Mouse (Mus musculus): ENCODE measurements at regions not wholly inside any gene's neighbourhood (a gene's known extent, or its start where the extent isn't known, plus 50 kb on each side); places are given as distances from the start of the nearest gene placed in this dataset.

GRCm38 (mm10) chr9:24942943-24943342 lies 146.3 kb upstream of the Gm10181 start:
- no peak for DNase-seq (ENCODE audit: low spot score in 2 of 2)

DNA sequence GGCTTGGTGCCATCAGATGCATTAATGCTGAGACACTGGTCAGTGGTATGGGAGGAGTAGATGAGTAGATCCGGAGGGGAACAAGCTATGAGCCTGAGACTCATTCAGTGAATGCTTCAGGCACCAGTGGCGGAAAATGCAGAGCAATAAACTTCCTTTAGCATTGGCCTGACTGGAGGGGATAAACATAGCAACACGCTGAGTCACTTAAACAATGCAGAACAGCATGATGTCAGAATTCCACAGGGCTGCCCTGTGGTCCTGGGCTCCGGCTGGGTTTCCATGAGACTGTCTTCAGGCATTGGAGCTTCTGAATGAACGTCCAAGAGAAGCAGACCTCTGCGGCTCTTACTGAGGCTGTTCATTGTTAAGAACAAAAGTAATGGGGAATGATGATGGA lies 145.4 kb upstream of the Gm10181 start:
- DNase-seq (ENCODE audit: low spot score in 2 of 2): no peak

DNA sequence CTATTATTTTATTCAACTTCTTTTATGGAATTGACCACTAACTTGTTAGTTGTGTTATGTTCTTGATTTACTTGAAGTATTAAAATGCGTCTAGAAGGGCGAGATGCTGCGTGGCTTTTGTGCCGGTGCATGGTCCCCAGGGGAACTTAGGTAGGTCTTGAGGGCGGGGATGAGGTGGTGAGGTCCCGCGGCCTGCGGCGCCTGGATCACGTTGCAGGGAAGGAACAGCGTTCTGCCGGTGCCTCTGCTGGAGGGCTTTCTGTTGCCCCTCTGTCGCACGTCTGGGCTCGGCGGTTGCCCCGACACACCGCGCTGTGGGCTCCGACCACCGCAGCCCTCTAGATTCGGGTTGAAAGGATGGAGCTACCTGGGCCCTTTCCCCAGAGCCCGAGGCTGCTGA lies 136.7 kb upstream of the Gm10181 start:
- DNase-seq (ENCODE audit: low spot score in 2 of 2): no peak

DNA sequence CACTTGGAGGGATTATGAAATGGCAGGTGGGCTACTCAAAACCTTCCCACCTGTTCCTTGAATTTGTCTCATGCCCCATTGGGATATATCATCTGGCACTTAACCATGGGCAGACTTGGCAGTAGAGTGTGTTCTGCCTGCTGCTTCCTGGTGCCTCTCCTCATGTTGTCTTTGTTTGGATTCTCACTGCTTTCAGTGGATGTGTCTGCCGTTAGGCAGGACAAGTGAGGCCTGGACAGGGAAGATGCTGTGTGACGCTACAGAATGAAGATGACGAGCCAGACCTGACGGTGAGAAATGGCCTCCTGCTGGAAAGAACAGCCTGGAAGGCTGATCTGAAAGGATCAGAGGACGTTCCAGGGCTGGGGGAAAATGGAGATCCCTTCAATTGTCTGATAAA lies 133.6 kb upstream of the Gm10181 start:
- DNase-seq (ENCODE audit: low spot score in 2 of 2): no peak

- DNase-seq (ENCODE audit: low spot score in 2 of 2): no peak
Observed at GRCm38 (mm10) chr9:24956566-24956965, 132.7 kb upstream of the Gm10181 start.

DNA sequence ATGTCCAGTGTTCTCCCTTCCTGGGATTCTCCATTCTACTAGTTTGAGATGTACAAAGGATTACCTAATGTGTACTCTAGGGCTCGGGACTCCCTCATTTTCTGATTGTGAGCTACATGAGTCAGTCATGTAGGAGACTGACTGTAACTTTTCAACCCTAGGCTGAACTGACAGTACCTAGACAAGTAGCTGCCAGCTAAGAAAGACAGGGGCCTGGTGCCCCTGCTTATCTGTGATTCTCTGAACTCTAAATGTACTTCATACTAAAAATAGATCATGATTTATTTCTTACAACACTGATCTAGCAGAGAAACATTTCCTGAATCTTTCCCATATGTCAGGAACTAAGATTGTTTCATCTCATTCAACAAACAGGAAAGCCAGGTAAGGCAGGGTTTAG lies 125.9 kb upstream of the Gm10181 start:
- no peak for DNase-seq (ENCODE audit: low spot score in 2 of 2)

- no peak for DNase-seq (ENCODE audit: low spot score in 2 of 2)
Observed at GRCm38 (mm10) chr9:24967571-24967970, 121.7 kb upstream of the Gm10181 start.

DNA sequence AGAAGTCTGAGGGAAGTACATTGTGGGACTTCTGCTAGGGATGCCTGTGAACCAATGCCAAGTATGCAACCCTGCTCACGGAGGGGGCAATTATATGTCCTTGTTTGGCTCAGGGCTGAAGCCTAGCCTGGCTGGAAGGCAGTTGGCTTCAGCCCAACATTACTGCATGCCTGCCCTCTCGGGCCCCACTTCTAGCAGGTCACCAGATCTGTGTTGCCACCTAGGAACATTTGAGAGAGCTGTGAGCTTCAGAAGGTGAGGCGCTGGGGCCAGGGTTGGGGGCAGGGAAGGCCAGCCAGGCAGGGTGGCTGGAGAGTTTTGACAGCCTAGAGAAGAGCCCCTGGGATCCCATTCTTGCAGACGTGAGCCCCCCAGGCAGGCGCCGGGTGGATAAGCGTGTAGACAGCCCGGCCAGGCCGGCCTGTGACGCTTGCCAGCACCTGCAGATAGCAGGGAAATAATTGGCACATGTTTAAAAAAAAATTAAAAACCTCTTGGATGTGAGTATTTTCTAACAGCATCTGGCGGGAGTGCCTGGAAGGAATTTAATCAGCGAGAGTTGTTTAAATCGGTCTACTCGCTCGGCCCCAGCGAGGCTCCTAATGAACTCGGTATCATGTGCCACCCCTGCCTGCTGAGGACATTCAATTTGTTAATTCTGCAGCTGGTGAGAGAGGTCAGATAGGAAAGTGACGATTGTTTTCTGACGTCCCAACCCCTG lies 115.0 kb upstream of the Gm10181 start:
- DNase-seq (ENCODE audit: low spot score in 2 of 2): no peak

- DNase-seq (ENCODE audit: low spot score in 2 of 2): no peak
Observed at GRCm38 (mm10) chr9:24982796-24983195, 106.4 kb upstream of the Gm10181 start.

DNA sequence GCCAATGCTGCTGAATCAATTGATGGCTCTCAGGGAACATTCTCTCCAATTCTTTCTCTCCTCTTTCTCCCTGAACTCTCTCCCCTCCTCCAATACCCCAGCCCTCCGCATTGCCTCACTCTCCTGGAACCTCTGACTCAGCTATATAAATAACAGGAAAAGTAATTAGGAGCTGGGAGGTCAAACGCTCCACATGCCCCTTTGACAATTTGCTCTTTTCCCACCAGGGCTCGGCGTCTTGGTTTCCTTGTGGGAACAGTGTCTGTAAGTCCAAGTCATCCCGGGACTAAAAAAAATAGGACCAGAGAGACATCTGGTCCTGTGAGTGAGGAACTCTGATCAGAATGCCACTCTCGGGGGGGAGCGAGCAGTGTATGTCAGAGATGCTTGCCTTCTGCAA lies 94.7 kb upstream of the Gm10181 start:
- DNase-seq (ENCODE audit: low spot score in 2 of 2): no peak

DNA sequence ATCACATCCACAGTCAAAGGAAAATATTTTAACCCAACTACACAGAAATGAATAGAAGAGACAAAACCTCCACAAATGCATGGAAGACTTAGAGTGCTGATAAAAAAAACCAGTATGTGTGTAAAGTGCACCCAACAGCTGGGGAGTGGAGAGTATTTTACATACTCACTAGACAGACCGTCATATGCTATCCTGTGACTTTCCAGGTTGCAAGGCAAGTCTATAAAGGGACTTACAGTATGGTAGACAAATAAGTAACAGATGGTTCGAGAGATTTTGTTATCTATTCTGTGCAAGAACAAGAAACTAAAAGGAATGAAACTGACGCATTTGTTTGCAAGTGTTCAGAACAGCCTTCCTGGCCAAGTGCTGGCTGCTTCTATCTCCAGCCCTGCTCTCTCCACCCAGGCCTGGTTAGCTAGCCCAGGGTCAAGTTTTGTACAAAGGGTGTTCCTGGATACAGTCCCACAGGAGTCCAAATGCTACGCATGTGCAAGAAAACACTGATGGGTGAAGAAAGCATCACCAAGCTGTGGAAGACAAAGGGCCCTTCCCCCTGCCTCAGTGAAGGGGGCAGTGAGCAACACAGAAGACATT lies 68.0 kb upstream of the Gm10181 start:
- no peak for DNase-seq (ENCODE audit: low spot score in 2 of 2)

DNA sequence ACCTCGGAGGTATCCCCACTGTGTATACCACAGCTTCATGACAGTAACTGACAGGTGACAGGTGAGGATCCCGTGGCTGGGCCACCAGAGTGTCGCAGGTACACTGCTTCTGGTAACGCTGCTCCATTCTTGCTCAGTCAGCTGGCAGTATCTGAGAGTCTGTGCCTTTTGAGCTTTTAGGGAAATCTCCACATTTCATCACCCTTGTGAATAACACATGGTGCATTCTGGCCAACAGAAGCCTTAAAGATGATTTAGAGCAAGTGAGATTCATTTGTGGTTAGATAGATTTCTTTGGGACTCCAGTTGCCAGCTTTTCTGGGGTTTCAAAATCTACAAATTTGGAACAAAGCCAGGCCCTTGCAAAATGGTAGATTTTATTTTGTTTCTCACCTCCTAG lies 66.8 kb upstream of the Gm10181 start:
- DNase-seq (ENCODE audit: low spot score in 2 of 2): no peak

DNA sequence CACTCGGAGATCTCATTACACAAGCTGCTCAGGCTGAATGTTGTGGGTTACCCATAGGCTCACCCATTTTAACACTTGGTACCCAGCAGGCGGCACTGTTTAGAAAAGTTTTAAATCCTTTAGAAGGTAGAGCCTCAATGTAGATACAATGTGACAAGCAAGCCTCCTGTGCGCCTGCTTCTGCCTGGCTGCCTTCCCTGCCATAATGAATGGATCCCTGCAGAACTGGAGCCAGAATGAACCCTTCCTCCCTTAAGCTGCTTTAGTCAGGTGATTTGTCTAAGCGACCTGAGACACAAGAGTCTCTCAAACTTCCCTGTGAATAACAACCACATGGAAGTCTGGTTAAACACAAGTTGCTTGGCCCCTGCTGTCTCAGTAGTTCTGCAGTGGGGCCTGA lies 64.7 kb upstream of the Gm10181 start:
- DNase-seq (ENCODE audit: low spot score in 2 of 2): no peak

GRCm38 (mm10) chr9:25027581-25027980 lies 61.6 kb upstream of the Gm10181 start:
- DNase-seq (ENCODE audit: low spot score in 2 of 2): peak; percentile 17 to 30

DNA sequence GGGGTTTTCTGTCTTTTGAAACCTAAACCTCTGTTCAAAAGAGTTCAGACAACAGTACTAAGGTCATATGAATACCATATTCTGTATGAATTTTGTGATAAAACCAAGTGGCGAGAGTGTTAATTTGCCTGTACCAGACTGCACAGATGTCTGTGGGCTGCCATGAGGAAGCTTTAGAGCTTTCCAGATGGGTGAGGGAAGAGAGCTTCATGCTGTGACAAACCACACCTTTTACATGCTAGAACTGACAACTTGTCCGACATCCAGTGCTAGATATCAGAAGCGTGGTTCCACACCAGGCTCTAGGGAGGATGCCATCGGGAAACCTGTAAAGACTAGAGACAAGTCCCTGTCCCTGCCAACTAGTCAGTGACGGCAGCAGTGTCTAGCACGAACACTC lies 60.9 kb upstream of the Gm10181 start:
- no peak for DNase-seq (ENCODE audit: low spot score in 2 of 2)

- DNase-seq (ENCODE audit: low spot score in 2 of 2): no peak
Observed at GRCm38 (mm10) chr9:25031466-25031865, 57.8 kb upstream of the Gm10181 start.

All from urinary bladder, postnatal 36 days (tissue).